Mouse (Mus musculus) limb, embryonic 11.5 days (tissue): ENCODE results near the gene Wscd2. TPM values are rescaled to one million over a fixed set of nuclear protein-coding genes. Genes with fewer than 3 reads are reported as not detected.

Experiments used
- ATAC-seq: fragments of 200-750 bp; cut with Nextera tagmentation; 2 replicates; pipeline ENCODE4 v1.8.0; 2017; ENCODE audit warnings: low read depth; ENCODE audit not compliant: insufficient number of reproducible peaks, low FRiP score, low TSS enrichment
- DNase-seq: peaks from one replicate; pipeline ENCODE4 v3.0.0-alpha.2; 2015; ENCODE audit warnings: low spot score
- H3K27ac ChIP-seq: fragments of 300-500 bp; sonication (generic); replicated peaks from 2 replicates; pipeline ENCODE4 v1.5.1; 2014; ENCODE audit warnings: low read depth, mild to moderate bottlenecking, low read length
- H3K27me3 ChIP-seq: fragments of 300-500 bp; sonication (generic); 2 replicates; pipeline ENCODE4 v1.6.1; 2014; ENCODE audit warnings: mild to moderate bottlenecking, low read length, mixed read lengths; ENCODE audit not compliant: control insufficient read depth, insufficient read depth
- H3K36me3 ChIP-seq: fragments of 300-500 bp; sonication (generic); 2 replicates; pipeline ENCODE4 v1.6.1; 2014; ENCODE audit warnings: mild to moderate bottlenecking, low read length, moderate library complexity, mixed read lengths; ENCODE audit not compliant: control insufficient read depth, insufficient read depth
- H3K4me1 ChIP-seq: fragments of 300-500 bp; sonication (generic); 2 replicates; pipeline ENCODE4 v1.6.1; 2014; ENCODE audit warnings: low read length, mixed read lengths; ENCODE audit not compliant: control insufficient read depth, insufficient read depth
- H3K4me2 ChIP-seq: fragments of 300-500 bp; sonication (generic); 2 replicates; pipeline ENCODE4 v1.6.1; 2014; ENCODE audit warnings: low read depth, mild to moderate bottlenecking, moderate library complexity; ENCODE audit not compliant: severe bottlenecking
- H3K4me3 ChIP-seq: fragments of 300-500 bp; sonication (generic); 2 replicates; pipeline ENCODE4 v1.5.1; 2014; ENCODE audit warnings: low read depth, low read length
- H3K9ac ChIP-seq: fragments of 300-500 bp; sonication (generic); 2 replicates; pipeline ENCODE4 v1.6.1; 2014; ENCODE audit warnings: mild to moderate bottlenecking, low read length
- H3K9me3 ChIP-seq: fragments of 300-500 bp; sonication (generic); 2 replicates; pipeline ENCODE4 v1.6.1; 2016; ENCODE audit warnings: low read length; ENCODE audit not compliant: control insufficient read depth
- WGBS: fragments of 180-500 bp; shearing (Covaris S2); extraction: QIAGEN DNeasy Blood & Tissue Kit; methylation state at CpG from one replicate; pipeline ENCODE4 v1.1.7; 2014; 5-methylcytosine and 5-hydroxymethylcytosine counted together
- polyA plus RNA-seq: library from polyadenylated mRNA; unstranded; fragments of >200 nt; fragmentation: Nextera tagmentation; extraction: Ambion mirVana; gene quantifications from 2 replicates; pipeline ENCODE4 v1.2.1, GENCODE M21; 2014

Wscd2 gene
- polyA plus RNA-seq, 1 experiment from 2014 or later = 2.0 TPM

- H3K27ac ChIP-seq = no peak overlapping the region; the same call in 1 of the 2 replicates
- no peaks in the 10 kb centered on the region for H3K9me3 ChIP-seq
- H3K4me2 ChIP-seq = no peak overlapping the region
- ATAC-seq (no peak), DNase-seq (no peak)
- H3K36me3 ChIP-seq = no peaks in the 10 kb centered on the region
- no peak overlapping the region for H3K9ac ChIP-seq
- no peaks in the 10 kb centered on the region for H3K27me3 ChIP-seq
- no peak overlapping the region for H3K4me3 ChIP-seq
- peaks cover 47% of the 10 kb centered on the region for H3K4me1 ChIP-seq
- WGBS = 43% methylated on average over 11 of the region's 11 CpGs
Observed at GRCm38 (mm10) chr5:113627820-113628437, 137.8 kb downstream of the Wscd2 start.

DNA sequence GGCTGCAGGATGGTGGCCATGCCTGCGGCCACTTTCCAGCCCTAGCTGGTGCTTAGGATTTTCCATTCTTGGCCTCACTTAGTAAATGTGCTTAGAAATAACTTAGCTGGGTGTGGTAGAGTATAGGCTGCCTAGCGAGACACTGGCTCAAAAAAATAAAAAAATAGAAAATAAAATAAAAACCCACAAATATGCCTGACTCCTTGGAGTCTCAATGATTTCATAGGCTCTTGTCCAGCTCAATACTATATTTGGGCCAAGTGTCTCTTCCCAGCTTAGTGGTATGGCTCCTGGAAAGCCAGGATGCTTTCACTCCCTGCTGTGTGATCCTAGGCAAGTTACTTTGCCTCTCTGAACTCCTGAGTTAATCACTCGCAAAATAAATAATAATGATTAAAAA, 139.1 kb downstream of the Wscd2 start:
- H3K9me3 ChIP-seq = no peaks in the 10 kb centered on the region
- no peak overlapping the region for H3K4me3 ChIP-seq
- no peak for DNase-seq
- ATAC-seq = no peak
- peaks cover 54% of the 10 kb centered on the region for H3K4me1 ChIP-seq
- no peak overlapping the region for H3K4me2 ChIP-seq
- no peak overlapping the region for H3K9ac ChIP-seq
- WGBS = 91% methylated on average over 3 of the region's 3 CpGs
- no peaks in the 10 kb centered on the region for H3K36me3 ChIP-seq
- H3K27me3 ChIP-seq = no peaks in the 10 kb centered on the region
- H3K27ac ChIP-seq = no peak overlapping the region

- Histone ChIP-seq H3K4me3 (no peak overlapping the region), H3K4me2 (no peak overlapping the region), H3K27me3 (no peaks in the 10 kb centered on the region), H3K27ac (no peak overlapping the region), H3K9me3 (no peaks in the 10 kb centered on the region), H3K9ac (no peak overlapping the region), H3K36me3 (no peaks in the 10 kb centered on the region), H3K4me1 (peaks cover 63% of the 10 kb centered on the region)
- DNase-seq (no peak), ATAC-seq (no peak)
- WGBS = 75% methylated on average over 10 of the region's 10 CpGs
Observed at GRCm38 (mm10) chr5:113630116-113630515, 140.0 kb downstream of the Wscd2 start.

DNA sequence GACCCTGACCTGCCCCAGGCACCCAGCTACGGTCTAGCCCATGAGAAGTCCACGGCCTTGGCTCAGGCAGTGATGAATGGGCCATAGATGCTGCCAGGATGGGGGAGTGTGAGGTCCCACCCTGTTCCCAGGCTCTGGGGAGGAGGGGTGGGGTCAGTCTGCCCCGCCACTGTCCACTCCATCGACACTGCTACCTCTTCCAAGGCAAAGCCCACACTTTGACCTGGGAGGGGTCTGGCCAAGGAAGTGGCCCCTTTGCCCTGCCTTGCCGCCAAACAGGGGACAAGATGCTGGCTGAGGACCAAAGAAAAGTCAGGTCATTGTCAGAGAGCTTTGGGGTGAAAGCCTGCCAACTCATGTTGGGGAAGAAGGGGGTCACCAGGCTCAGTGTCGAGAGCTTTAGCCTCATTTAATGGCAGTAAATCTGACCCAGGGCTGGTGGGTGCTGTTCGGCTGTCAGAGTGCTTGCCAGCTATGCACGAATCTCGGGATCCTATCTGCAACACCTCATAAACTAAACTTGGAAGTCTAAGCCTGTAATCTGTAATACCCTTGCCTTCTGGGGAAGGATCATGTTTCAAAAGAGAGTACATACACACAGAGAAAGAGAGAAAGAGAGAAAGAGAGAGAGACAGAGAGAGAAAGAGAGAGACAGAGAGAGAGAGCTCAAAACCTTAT, 143.0 kb downstream of the Wscd2 start:
- Histone ChIP-seq H3K27ac (peak overlapping the region; percentile 59), H3K36me3 (no peaks in the 10 kb centered on the region), H3K4me1 (peaks cover 47% of the 10 kb centered on the region), H3K9me3 (no peaks in the 10 kb centered on the region), H3K4me2 (peak overlapping the region; percentile 11; the same call in 1 of the 2 replicates), H3K27me3 (no peaks in the 10 kb centered on the region), H3K4me3 (no peak overlapping the region), H3K9ac (no peak overlapping the region)
- 8% methylated on average over 9 of the region's 9 CpGs for WGBS
- ATAC-seq (no peak), DNase-seq (no peak)

DNA sequence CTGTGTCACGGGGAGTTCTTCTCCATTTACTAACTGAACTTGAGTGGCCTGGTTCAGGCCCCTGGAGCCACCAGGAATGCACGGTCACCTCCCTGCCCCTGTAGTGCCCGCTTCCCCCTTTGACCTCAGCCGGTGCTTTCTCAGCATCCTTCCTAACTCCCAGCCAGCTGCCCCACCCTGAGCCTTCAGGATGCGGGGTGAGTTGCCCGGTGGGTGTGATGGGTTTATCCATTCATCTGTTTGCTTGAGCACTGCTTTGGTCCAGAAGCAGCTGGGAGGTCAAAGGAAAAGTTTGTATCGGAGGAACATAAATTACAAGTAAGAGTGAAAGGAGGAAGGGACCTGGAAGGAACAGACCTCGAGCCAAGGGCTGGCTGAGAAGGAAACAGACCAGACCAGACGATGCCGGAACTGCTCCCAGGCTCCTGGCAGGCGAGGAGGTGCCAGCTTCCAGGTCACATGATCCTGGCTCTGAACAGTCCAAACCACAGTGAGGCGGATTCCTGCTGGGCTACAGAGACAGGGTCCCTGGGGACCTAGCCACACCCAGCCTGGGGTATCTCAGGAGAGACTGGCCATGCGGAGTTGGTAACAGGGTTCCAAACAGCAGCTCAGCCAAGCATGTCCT, 144.0 kb downstream of the Wscd2 start:
- DNase-seq (peak; percentile 53), ATAC-seq (peak; percentile 49; the same call in 1 of the 2 replicates)
- Histone ChIP-seq H3K27ac (peak overlapping the region; percentile 37), H3K36me3 (no peaks in the 10 kb centered on the region), H3K4me2 (no peak overlapping the region), H3K4me3 (no peak overlapping the region), H3K27me3 (no peaks in the 10 kb centered on the region), H3K9ac (no peak overlapping the region), H3K9me3 (no peaks in the 10 kb centered on the region), H3K4me1 (peaks cover 44% of the 10 kb centered on the region)
- 27% methylated on average over 13 of the region's 13 CpGs for WGBS

DNA sequence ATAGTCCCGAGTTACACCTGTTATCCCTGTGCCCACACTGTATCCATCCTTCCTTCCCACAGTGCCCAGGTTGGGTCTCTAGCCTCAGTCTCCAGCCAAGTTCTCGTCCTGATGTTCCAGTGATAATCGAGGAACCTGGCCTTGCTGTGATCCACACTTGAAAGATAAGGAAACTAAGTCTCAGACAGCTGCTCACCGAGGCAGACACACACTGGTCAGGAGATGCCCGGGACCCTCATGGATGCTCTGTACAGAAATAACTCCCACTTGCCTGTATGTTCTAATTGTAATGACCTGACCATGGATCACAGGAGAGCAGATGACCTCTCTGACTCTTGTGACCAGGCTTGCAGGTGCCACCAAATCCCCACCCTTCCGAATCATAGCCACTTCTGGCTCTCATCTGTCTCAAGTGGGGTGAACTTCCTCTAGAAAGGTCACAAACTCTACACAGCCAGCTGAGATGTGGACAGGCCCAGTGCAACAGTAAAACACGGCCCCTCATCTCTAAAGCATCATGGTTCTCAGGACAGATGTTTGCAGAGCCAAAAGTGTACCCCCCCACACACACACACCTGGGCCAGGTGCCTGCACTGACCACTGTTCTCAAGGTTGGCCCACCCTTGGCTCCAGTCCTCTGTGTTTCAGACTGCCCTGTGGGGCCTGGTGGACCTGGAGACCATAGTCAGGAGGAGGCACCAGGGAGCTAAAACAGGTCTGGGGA, 144.9 kb downstream of the Wscd2 start:
- H3K4me1 ChIP-seq = peaks cover 46% of the 10 kb centered on the region
- H3K4me2 ChIP-seq = no peak overlapping the region
- H3K9ac ChIP-seq = no peak overlapping the region
- H3K4me3 ChIP-seq = no peak overlapping the region
- H3K36me3 ChIP-seq = no peaks in the 10 kb centered on the region
- H3K9me3 ChIP-seq = no peaks in the 10 kb centered on the region
- H3K27me3 ChIP-seq = no peaks in the 10 kb centered on the region
- no peak overlapping the region for H3K27ac ChIP-seq
- no peak for DNase-seq
- ATAC-seq = no peak
- 87% methylated on average over 7 of the region's 7 CpGs for WGBS

GRCm38 (mm10) chr5:113635861-113636565, 145.9 kb downstream of the Wscd2 start:
- no peak for ATAC-seq
- Histone ChIP-seq H3K27ac (no peak overlapping the region), H3K4me1 (peaks cover 39% of the 10 kb centered on the region)

DNA sequence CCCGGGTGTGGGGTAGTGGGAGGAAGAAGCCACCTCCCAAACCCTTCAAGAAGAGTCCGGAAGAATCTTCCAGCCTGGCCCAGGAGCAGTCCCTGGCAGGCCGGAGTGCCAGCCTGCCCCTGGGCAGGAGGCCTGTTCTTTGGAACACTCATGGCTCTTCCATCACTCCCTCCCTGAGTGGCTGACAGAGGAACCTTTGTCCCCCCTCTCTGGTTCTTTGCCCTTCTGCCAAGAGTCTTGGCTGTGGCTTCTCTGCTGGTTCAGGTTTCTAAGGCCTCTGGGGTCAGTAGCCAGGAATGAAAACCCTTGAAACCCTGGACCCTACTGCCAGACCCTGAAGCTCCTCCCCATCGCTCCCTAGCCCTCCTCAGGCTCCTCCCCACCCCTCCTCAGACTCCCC, 147.5 kb downstream of the Wscd2 start:
- no peak for ATAC-seq
- no peak overlapping the region for H3K4me2 ChIP-seq
- no peaks in the 10 kb centered on the region for H3K9me3 ChIP-seq
- no peak overlapping the region for H3K27ac ChIP-seq
- H3K36me3 ChIP-seq = no peaks in the 10 kb centered on the region
- no peaks in the 10 kb centered on the region for H3K27me3 ChIP-seq
- no peak overlapping the region for H3K4me3 ChIP-seq
- DNase-seq = no peak
- WGBS = 79% methylated on average over 4 of the region's 4 CpGs
- H3K4me1 ChIP-seq = peaks cover 30% of the 10 kb centered on the region
- H3K9ac ChIP-seq = no peak overlapping the region

More at GRCm38 (mm10) chr5:113635861-113636565, 145.9 kb downstream of the Wscd2 start:
- WGBS = 82% methylated on average over 15 of the region's 15 CpGs
- no peak for DNase-seq
- no peak overlapping the region for H3K9ac ChIP-seq
- no peaks in the 10 kb centered on the region for H3K9me3 ChIP-seq
- no peaks in the 10 kb centered on the region for H3K36me3 ChIP-seq
- no peak overlapping the region for H3K4me3 ChIP-seq
- no peak overlapping the region for H3K4me2 ChIP-seq
- no peaks in the 10 kb centered on the region for H3K27me3 ChIP-seq
